Mouse (Mus musculus) liver, embryonic 11.5 days (tissue): ENCODE measurements around the gene Nav1. TPM values are rescaled to one million over a fixed set of nuclear protein-coding genes. Genes with fewer than 3 reads are reported as not detected.

ENCODE experiments used
- ATAC-seq: fragments of 200-750 bp; cut with Nextera tagmentation; replicated peaks from 2 replicates; pipeline ENCODE4 v1.8.0; 2017; ENCODE audit warnings: moderate number of reproducible peaks, mild to moderate bottlenecking, moderate TSS enrichment, moderate library complexity; ENCODE audit not compliant: low FRiP score
- DNase-seq: peaks from one replicate; pipeline ENCODE4 v3.0.0-alpha.2; 2017; ENCODE audit warnings: low spot score
- H3K27ac ChIP-seq: fragments of 300-500 bp; sonication (generic); 2 replicates; pipeline ENCODE4 v1.5.1; 2014; ENCODE audit warnings: mild to moderate bottlenecking, low read depth, low read length, control low read depth
- H3K27me3 ChIP-seq: fragments of 300-500 bp; sonication (generic); replicated peaks from 2 replicates; pipeline ENCODE4 v1.6.1; 2014; ENCODE audit warnings: low read length, mixed read lengths; ENCODE audit not compliant: control insufficient read depth, insufficient read depth
- H3K36me3 ChIP-seq: fragments of 300-500 bp; sonication (generic); 2 replicates; pipeline ENCODE4 v1.6.1; 2014; ENCODE audit warnings: mild to moderate bottlenecking, low read length, moderate library complexity, mixed read lengths; ENCODE audit not compliant: control insufficient read depth, insufficient read depth
- H3K4me1 ChIP-seq: fragments of 300-500 bp; sonication (generic); replicated peaks from 2 replicates; pipeline ENCODE4 v1.6.1; 2014; ENCODE audit warnings: low read length, mixed read lengths; ENCODE audit not compliant: control insufficient read depth, insufficient read depth
- H3K4me2 ChIP-seq: fragments of 300-500 bp; sonication (generic); 2 replicates; pipeline ENCODE4 v1.6.1; 2014; ENCODE audit warnings: mild to moderate bottlenecking, control low read depth, moderate library complexity
- H3K4me3 ChIP-seq: fragments of 300-500 bp; sonication (generic); 2 replicates; pipeline ENCODE4 v1.5.1; 2014; ENCODE audit warnings: low read depth, low read length, control low read depth
- H3K9ac ChIP-seq: fragments of 300-500 bp; sonication (generic); 2 replicates; pipeline ENCODE4 v1.6.1; 2014; ENCODE audit warnings: low read depth, low read length, control low read depth
- H3K9me3 ChIP-seq: fragments of 300-500 bp; sonication (generic); 2 replicates; pipeline ENCODE4 v1.6.1; 2016; ENCODE audit warnings: low read length, inconsistent platforms, mixed read lengths; ENCODE audit not compliant: control insufficient read depth
- WGBS: fragments of 180-500 bp; shearing (Covaris S2); extraction: QIAGEN DNeasy Blood & Tissue Kit; methylation state at CpG from one replicate; pipeline ENCODE4 v1.1.7; 2014; 5-methylcytosine and 5-hydroxymethylcytosine counted together
- polyA plus RNA-seq: library from polyadenylated mRNA; unstranded; fragments of >200 nt; fragmentation: Nextera tagmentation; extraction: Ambion mirVana; gene quantifications from 2 replicates; pipeline ENCODE4 v1.2.1, GENCODE M21; 2014

The Nav1 gene
- polyA plus RNA-seq, 1 experiment from 2014 or later: 8.9 TPM

GRCm38 (mm10) chr1:135606355-135607015, 610 bp downstream of the Nav1 start:
- no peaks in the 10 kb centered on the region for H3K9me3 ChIP-seq
- H3K9ac ChIP-seq: no peak overlapping the region
- 85% methylated on average over 12 of the region's 12 CpGs for WGBS
- peaks cover 2% of the 10 kb centered on the region; the same call in 1 of the 2 replicates for H3K36me3 ChIP-seq
- H3K4me2 ChIP-seq: no peak overlapping the region
- DNase-seq (no peak), ATAC-seq (no peak)
- no peak overlapping the region for H3K4me3 ChIP-seq
- H3K4me1 ChIP-seq: no peaks in the 10 kb centered on the region
- H3K27ac ChIP-seq: no peak overlapping the region
- H3K27me3 ChIP-seq: no peaks in the 10 kb centered on the region

- Histone ChIP-seq H3K27me3 (no peaks in the 10 kb centered on the region), H3K4me2 (no peak overlapping the region), H3K9ac (no peak overlapping the region), H3K36me3 (peaks cover 2% of the 10 kb centered on the region; the same call in 1 of the 2 replicates), H3K4me3 (no peak overlapping the region), H3K9me3 (no peaks in the 10 kb centered on the region), H3K27ac (no peak overlapping the region), H3K4me1 (no peaks in the 10 kb centered on the region)
- no peak for ATAC-seq
- 75% methylated on average over 5 of the region's 5 CpGs for WGBS
- DNase-seq: no peak
These were observed 1.6 kb downstream of the Nav1 start for GRCm38 (mm10) chr1:135605530-135605929.

- Histone ChIP-seq H3K4me3 (no peak overlapping the region), H3K4me1 (no peaks in the 10 kb centered on the region), H3K9ac (no peak overlapping the region), H3K4me2 (no peak overlapping the region), H3K9me3 (no peaks in the 10 kb centered on the region), H3K36me3 (peaks cover 2% of the 10 kb centered on the region; the same call in 1 of the 2 replicates), H3K27me3 (no peaks in the 10 kb centered on the region), H3K27ac (no peak overlapping the region)
- no peak for ATAC-seq
- no peak for DNase-seq
- WGBS: 66% methylated on average over 7 of the region's 7 CpGs
These were observed 2.6 kb downstream of the Nav1 start for GRCm38 (mm10) chr1:135604361-135605052.

GRCm38 (mm10) chr1:135603121-135603870, 3.8 kb downstream of the Nav1 start:
- no peak for ATAC-seq
- Histone ChIP-seq H3K27ac (no peak overlapping the region), H3K9me3 (no peaks in the 10 kb centered on the region), H3K9ac (no peak overlapping the region), H3K36me3 (peaks cover 2% of the 10 kb centered on the region; the same call in 1 of the 2 replicates), H3K4me2 (no peak overlapping the region), H3K4me1 (peaks cover 3% of the 10 kb centered on the region; the same call in 1 of the 2 replicates), H3K4me3 (no peak overlapping the region), H3K27me3 (no peaks in the 10 kb centered on the region)
- DNase-seq: no peak
- WGBS: 55% methylated on average over 11 of the region's 11 CpGs

GRCm38 (mm10) chr1:135600023-135601005, 6.8 kb downstream of the Nav1 start:
- no peak for ATAC-seq
- Histone ChIP-seq H3K4me2 (no peak overlapping the region), H3K4me3 (no peak overlapping the region), H3K36me3 (no peaks in the 10 kb centered on the region), H3K9ac (no peak overlapping the region), H3K4me1 (peaks cover 3% of the 10 kb centered on the region; the same call in 1 of the 2 replicates), H3K9me3 (no peaks in the 10 kb centered on the region), H3K27ac (no peak overlapping the region), H3K27me3 (no peaks in the 10 kb centered on the region)
- DNase-seq: no peak
- WGBS: 77% methylated on average over 15 of the region's 15 CpGs

GRCm38 (mm10) chr1:135598251-135598879, 8.7 kb downstream of the Nav1 start:
- Histone ChIP-seq H3K9me3 (no peaks in the 10 kb centered on the region), H3K27ac (no peak overlapping the region), H3K36me3 (no peaks in the 10 kb centered on the region), H3K4me1 (peaks cover 3% of the 10 kb centered on the region; the same call in 1 of the 2 replicates), H3K27me3 (no peaks in the 10 kb centered on the region), H3K9ac (no peak overlapping the region), H3K4me2 (no peak overlapping the region), H3K4me3 (no peak overlapping the region)
- 73% methylated on average over 8 of the region's 8 CpGs for WGBS
- ATAC-seq (no peak), DNase-seq (no peak)

GRCm38 (mm10) chr1:135594279-135594903, 12.7 kb downstream of the Nav1 start:
- Histone ChIP-seq H3K4me1 (peaks cover 3% of the 10 kb centered on the region; the same call in 1 of the 2 replicates), H3K36me3 (no peaks in the 10 kb centered on the region), H3K27me3 (no peaks in the 10 kb centered on the region), H3K9ac (no peak overlapping the region), H3K27ac (no peak overlapping the region), H3K4me3 (no peak overlapping the region), H3K9me3 (no peaks in the 10 kb centered on the region), H3K4me2 (no peak overlapping the region)
- no peak for DNase-seq
- ATAC-seq: no peak
- WGBS: 56% methylated on average over 9 of the region's 9 CpGs
